Mouse (Mus musculus): ENCODE measurements around the gene Arhgap25. TPM values are rescaled to one million over a fixed set of nuclear protein-coding genes. Genes with fewer than 3 reads are reported as not detected.
A peak's percentile ranks its signal among the peaks of the same experiment; 100 is the strongest.
"Not testable (repeated sequence)": the region's sequence is repeated elsewhere in the genome, so short reads cannot be mapped to it uniquely, and the experiment has no call there.

Arhgap25 gene
- total and polyA plus RNA-seq, 3 experiments, result 0.49 to 3.1 (median 3.1) TPM

DNA sequence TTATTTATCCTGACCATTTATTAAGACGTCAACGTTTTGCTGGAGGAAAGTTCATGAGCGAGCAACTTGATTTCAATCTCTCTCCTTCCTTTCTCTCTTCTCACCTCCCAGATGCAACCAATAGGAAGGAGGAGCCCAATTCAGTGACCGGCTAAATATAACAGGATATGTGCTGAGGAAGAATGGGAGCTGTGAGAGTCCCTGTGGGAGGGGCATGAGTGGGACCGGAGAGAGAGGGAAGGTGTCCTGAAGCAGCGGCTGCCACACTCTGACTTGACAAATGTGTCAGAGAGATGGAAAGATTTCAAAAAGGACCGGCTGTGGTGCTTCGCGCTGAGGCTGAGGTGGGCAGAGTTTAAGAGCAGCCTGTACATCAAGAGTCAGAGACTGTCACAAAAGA is 2.6 kb upstream of the Arhgap25 start:
- no peak for DNase-seq

DNA sequence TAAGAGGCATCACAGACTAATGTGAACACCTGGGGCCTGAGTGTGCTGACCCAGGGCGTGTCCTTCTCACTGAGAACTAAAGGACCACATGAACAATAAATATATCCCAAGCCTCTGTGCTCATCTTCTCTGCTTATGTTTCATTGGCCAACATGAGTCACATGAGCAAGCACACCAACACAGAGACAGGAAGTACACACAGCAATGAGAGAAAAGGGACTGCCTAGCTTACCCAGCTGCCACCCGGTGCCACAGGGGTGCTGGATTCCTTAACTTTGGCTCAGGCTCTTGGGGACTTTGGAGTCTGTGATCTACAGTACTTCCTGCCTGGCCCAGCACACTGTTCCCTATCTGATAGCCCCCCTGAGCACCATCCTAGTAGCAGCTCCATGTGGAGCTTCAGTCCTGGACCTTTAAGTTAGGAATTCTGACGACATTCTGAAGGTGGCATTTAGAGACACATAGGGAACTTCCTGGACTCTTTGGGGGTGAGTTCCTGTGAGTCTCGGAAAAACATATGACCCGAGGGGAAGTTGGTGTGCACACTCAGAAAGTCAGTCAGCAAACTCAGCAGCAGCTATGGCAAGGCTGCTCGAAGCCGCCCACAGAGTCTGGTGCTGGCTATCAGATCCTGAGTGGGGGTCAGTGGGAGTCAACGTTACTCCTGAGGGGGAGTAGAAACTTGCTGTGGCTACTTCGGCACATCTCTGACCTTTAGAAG is 2.0 kb upstream of the Arhgap25 start:
- DNase-seq, result no peak

DNA sequence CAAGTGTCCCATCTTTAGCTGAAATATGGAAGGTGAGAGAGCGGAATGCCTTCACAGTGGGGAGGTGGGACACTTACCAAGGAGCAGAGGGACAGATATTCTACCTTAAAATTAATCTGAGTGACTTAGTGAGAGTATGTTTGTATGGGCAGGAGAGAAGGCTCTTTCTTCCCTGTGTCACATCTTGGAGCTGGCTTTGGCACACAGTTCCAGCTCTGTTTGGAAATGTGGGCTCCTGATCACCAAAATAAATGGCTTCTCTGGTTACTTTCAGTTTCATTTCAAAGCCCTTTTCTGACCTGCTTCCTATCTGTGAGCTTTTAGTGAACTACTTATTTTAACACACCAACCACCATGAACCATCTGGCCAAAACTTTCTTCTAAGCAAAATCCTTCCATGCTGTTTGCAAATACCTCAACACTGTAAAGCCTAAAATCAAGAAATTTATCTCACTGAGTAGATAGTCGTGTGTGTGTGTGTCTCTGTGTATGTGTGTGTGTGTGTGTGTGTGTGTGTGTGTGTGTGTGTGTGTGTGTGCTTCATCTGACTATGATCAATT is 1.5 kb downstream of the Arhgap25 start:
- no peak for DNase-seq

DNA sequence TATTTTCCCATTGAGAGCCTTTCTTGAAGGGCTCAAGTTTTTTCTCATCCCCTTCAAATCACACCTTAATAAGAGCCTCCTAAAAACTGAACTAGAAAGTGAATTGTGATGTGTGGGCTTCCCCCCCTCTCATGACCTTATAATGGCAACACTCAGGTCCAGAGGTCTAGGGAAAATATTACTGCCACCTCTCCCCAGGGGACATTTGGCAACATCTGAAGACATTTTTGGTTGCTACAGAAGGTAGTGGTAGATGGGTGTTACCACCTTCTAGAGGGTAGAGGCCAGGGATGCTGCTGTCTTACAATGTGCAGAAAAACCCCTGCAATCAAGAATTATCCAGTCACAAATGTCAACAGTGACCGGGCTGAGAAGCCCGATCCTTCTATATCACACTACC is 2.7 kb downstream of the Arhgap25 start:
- DNase-seq, result no peak

DNA sequence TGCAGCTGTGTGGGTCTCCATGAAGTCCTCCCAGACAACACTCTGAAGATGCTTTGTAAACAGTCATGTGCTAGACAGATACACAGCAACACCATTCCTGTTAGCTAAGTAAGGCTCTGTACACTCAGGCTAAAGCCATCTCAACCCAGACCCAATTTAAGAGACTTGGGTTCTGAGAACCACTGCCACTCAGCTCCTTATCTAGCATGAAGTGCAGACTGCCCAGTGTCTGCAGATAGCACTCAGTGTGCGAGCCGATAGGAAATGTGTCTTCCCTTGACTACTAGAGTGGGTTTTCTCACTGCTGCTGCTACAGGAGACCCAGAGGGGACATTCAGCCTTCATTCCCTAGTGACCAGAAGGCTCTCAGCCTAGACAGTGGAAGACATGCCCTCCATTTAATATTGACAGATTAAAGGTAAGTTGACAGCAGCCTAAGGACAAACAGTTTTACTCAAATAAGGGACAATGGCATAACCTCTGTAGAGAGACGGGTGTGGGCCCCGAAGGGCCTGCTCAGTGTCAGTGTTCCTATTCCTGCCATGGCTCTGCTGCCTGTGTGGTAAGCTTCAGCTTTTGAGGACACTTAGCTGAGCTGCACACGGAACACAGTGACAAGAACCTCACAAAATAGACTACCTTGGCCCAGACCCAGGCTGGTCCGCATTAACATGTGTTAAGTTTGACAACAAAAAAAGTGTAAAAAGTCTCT is 5.1 kb downstream of the Arhgap25 start:
- DNase-seq, result no peak

DNA sequence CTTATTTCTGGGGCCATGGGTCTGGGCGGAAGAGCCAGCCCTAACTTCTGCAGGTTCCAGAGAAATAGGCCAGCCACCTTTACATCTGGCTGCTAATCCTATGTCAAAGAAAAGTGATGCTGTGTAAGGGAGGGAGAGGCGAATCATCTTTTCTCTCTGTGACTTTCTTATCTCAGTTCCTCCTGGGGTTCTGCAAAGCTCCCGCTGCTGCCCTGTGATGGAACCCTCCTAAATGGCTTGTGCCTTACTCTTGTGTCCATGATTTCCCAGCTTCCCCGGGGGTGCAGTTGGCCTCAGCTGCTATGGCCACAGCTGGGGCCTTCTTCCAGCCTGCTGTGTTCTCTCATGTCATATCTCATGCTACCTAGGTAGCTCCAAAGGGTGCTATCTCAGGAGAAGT is 5.7 kb downstream of the Arhgap25 start:
- DNase-seq, result no peak

DNA sequence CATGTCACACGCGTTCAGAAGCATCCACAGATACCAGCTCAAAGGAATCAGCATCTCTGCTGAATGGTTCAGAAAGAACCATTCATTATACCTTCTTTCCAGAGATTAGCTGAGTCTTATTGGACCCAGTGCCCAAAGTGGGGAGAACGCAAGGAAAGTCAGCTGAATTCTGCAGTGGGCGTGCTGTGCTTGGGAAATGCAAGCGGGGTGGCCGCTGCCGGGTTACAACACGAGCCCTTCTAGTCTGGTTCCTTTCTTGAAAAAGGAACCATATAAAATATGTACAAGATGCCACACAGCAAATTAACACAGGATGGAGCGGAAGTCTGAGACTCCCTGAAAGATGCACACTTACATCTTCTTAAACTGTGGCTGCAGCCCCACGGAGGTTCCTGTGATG is 7.9 kb downstream of the Arhgap25 start:
- no peak for DNase-seq

DNA sequence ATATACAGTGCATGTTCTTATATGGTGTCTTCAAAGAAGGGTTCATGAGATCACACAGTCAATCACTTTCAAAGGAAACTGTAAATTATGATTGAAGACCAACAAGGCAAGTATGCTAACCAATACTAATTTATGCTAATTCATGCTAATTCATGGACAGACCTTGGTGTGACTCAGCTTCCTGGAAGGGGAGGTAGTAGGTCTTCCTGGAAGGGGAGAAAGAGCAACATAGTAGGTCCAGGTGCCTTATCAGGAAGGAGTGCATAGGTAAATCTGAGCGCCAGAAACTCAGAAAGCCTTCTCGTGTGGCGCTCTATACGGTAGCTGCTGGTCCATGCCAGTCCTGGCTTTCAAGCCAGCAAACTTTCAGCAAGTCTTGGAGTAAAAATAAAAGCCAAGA is 8.8 kb downstream of the Arhgap25 start:
- DNase-seq, result no peak

DNA sequence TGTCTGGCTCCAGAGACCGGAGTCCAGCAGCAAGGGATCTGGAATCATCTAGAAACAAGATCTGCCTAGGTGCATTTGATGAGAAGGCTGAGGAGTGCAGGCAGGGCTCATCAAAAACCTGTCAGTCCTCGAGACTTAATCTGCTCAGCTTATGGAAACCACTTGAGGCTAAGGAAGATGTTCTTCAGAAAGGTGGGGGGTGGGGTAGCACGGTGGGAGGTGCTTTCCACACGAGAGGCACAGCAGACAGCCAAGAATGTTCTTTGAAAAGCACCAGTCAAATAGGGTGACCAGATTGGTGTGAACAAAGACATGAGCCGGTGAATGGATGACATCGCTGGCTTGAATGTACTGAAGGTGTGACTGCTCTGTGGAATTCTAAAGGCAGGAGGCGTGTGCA is 9.3 kb downstream of the Arhgap25 start:
- DNase-seq, result no peak

DNA sequence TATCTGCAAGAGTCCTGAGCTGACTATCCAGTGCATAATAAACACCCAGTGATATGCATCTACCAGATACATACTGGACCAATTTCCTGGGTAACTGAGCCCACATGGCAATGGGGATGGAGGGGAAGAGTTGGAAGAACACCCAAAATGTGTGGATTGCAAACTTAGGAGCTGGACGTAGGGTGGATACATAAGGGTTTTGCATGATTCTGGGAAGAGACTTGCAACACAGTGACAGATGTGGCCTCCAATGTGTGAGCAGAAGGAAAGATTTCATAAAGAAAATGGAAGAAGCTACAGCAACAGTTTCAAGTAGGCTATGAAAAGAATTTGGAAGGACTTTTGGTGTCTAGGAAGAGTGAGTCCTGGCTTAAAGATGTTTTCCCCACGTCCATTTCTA is 10.0 kb downstream of the Arhgap25 start:
- no peak for DNase-seq

DNA sequence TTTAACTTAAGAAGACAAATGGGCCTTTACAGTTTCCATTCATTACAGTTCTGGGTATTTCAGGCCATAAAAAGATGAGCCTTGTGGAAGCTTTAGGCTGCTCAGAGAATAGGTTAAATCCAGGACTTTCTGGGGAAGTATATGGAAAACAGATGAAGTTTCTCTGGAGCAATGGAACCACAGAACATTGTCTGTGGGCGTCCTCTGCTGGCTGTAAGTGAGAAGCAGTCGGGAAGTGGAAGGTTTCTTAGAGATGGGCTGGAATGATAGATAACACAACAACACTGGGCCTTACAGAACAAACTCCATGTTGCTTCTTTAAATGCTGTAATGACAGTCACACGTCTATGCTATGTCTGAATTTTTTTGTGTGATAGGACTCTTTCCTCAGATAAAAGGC is 10.8 kb downstream of the Arhgap25 start:
- DNase-seq, result peak; percentile 37

DNA sequence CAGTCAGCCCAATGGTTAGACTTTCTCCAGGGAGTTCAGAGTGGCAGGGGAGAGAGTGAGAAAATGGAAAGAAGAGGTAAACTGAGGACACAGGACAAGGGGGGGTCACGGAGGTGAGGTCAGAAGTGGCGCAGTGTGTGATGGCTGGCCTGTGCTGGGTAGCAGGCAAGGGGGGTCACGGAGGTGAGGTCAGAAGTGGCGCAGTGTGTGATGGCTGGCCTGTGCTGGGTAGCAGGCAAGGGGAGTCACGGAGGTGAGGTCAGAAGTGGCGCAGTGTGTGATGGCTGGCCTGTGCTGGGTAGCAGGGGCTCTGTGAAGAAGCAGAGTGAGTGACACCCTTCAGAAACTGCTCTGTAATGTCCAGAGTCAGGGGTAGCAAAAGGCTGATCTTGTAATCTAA is 11.4 kb downstream of the Arhgap25 start:
- DNase-seq, result not testable (repeated sequence)

DNA sequence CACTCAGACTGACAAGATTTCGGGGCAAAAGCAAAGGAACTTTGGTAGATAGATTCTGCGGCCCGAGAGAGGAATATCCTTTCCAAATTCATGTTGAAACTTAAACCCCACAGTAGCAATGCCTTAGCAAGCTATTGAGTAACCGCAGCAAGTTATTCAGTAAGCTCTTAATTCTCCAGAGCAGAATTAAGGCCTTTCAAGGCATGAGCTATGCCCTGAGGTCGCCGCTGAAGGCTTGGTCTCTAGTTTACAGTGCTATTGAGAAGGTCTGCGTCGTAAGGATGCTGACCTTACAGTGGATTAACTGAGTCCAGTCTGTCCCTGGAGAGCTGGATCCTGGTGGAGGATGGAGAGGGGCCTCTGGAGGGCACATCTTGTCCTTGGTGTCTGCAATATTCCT is 12.5 kb downstream of the Arhgap25 start:
- no peak for DNase-seq

DNA sequence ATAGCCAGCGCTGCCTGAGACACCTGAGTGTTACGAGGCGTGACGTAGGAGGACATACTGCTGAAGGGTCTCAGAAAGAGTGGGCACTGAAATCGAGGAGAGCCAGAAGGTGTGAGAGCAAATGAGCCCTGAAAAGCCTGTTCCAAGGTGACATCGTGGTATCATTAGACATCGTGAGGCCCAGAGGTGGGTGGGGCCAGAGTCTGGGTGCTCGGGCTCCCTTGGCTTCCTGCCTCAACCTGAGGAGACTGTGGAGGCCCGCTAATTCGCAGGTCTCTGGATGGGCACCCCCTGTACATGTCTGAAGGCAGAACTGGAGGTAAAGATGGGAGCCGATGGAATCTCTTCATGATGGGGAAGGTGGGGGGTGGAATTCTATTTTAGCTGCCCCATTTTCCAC is 13.2 kb downstream of the Arhgap25 start:
- no peak for DNase-seq

DNA sequence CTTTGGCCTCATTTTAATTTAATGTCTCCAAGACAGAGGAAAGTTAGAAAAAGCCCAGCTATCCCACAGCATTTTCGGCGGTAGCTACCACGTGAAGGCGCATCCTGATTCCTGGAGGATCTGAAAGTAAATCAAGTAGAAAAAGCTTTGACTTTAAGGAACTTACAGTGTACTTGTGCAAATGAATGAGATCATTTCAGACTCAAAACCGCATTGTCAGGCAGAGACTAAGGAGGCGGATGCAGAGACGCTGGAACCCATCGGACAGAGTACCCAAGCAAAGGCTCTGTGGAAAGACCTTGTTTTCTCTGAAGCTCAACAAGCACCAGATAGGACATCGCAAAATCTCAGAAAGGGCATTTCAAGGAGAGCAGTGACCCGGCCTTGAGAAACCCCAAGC is 14.4 kb downstream of the Arhgap25 start:
- DNase-seq, result no peak

DNA sequence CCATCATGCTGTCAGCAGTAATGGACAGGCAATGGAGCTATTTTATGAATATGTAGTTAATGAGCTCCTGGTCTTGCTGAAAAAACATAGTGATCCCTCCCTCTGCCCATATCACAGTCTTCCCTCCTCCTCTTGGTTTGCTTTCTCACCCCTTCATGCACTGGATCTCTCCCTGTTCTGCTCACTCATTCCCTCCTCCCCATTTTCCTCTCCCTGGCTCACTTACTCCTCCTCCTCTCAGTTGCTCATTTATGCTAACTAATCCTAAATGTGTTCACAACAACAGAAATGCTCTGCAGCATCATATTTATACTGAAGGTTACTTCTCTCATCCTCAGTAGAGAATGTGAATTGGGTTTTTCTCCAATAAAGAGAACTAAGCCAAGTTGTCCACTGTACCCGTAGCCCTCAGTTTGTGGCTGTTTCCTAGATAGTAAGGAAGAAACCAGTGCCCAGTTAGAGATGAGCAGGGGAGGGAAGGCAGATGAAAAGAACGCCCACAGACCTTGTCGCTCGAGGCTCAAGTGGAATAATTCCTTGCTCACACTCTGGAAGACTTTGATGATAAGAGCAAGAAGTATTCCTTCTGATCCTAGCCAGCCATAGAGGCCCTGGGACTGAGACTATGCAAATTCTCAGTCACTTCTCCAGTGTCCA is 15.2 kb downstream of the Arhgap25 start:
- DNase-seq, result no peak

DNA sequence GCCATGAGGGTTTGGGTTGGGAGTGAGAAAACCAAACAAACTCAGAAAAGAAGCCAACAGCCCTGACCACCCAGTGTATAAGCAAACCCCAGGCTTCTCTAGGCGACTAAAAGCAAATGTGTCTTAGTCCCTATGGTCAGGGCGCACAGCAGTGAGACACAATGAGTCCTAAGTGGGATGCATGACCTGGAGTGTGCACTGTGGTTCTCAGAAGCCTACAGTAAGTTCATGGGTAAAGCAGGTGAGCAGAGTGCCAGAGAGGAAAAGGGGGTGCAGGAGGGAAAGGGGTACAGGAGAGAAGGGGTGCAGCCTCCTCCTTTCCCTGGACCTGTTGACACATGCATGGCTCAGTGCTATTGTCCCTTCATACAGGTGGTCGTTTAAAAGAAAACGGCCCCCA is 18.7 kb downstream of the Arhgap25 start:
- no peak for DNase-seq

DNA sequence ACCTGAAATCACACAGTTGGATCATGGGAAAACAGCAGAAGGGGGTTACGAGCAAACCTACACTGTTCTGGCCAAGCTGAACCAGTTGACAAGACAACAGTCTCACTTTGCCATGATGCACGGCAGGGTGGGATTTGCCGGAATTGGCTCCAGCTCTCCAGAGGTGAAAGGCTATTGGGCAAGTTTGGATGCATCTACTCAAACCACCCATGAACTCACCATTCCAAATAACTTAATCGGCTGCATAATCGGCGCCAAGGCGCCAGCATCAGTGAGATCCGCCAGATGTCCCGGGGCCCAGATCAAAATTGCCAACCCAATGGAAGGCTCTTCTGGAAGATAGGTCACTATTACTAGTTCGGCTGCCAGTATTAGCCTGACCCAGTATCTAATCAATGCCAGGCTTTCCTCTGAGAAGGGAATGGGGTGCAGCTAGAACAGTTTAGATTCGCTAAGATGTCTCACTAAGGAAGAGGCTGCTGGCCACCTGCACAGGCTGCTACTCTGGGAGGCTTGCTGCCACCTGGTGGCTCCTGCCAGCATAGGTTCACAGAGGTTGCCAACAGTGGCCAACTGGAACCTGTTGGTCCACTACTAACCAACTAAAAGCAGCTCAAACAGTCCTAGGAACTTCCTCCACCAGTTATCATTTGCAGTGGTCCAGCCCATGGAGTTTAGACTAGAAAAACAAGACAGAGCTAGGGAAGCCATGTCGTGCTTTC is 19.9 kb downstream of the Arhgap25 start:
- peak; percentile 65 for DNase-seq

DNA sequence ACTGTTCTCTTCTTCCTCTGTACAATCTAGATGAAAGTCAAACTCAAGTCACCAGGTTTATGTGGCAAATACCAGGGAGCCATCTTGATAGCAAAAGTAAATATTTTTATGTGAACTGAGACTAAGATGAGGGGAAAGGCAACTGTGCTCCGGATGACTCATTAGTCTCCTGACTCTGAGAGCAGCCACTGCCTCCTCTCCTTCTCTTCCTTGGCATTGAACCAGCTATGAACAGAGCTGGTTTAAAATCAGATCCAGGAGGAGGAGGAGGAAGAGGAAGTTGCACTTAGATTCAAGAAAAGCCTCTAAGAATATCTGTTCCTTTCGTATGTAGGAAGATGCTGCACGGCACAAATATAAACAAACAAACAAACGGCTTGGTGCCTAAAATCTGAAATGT is 22.1 kb downstream of the Arhgap25 start:
- peak; percentile 13 for DNase-seq

DNA sequence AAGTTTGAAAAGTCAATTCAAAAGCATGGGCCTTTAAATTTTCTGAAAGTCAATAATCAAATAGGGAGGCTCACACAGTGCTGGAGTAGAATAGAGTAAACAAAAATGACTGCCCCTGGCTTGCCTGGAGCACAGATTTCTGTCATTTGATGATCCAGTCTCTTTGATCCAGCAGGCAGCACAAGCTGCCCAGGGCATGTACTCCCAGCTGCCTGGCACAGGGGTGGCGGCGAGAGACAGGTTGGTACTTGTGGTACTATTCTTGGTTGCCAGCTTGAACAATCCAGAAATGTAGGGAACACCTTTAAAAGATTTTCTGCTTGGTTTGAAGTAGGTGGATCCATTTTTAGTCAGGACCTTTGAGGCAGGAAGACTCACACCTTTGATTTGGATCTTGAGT is 23.3 kb downstream of the Arhgap25 start:
- DNase-seq, result no peak

DNA sequence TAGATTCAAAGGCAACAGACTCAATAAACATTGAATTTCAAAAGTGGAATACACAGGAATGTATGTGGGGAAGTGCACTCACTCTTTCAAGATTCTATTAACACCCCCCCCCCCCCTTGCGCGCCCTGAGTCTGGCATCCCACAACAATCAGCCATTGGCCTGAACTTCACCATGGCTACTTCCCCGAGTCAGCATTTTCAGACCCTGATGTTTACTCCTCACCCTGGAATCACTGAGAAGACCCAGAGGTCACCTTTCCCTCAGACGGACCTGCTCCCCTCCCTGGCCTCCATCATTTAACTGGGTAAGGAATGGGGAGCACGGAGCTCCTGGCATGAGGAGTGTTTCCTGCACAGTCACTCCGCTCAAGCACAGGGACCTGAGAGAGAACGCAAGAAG is 28.2 kb downstream of the Arhgap25 start:
- DNase-seq, result no peak

DNA sequence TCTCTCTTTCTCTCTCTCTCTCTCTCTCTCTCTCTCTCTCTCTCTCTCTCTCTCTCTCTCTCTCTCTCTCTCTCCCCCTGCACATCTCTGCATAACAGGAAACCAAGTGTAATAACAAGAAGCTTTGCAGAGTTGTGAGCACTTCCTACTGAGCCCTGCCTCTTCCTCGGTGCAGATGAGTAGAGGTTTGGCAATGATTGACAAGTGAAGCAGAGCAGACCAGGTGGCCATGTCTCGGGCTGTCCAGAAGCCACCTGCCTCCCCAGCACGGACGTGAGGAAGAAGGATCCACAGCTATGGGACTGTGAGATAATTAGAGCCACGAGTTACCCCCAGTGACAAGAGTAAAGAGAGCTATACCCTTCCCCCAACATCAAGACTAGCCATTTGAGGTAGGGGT is 29.1 kb downstream of the Arhgap25 start:
- no peak for DNase-seq

Measured in adrenal gland, adult 2 months (tissue).